Mouse (Mus musculus): Measurements from ENCODE around the gene Nhlrc1. TPM values are rescaled to one million over a fixed set of nuclear protein-coding genes. Genes with fewer than 3 reads are reported as not detected.

Gene Nhlrc1
- polyA plus RNA-seq, 1 experiment from 2014 or later: 13.1 TPM

DNA sequence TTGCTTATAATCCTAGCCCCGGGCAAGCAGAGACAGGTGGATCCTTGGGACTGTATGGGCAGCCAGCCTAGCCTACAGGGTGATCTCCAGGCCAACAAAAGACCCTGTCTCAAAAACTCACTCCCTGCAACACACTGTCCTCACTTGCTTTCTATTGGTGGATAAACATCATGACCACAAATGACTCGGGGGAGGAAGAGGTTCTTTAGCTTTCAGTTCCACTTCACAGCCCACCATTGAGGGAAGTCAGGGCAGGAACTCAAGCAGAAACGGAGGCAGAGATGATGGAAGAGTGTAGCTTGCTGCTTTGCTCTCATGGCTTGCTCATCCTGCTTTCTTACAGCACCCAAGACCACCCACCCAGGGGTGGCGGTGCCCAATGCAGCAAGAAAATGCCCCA, 17.3 kb downstream of the Nhlrc1 start:
- Histone ChIP-seq H3K27me3 (no peaks in the 10 kb centered on the region), H3K4me3 (no peak overlapping the region), H3K27ac (no peak overlapping the region), H3K36me3 (no peaks in the 10 kb centered on the region), H3K4me1 (replicated peaks) (no peaks in the 10 kb centered on the region; the same call in 1 of the 2 replicates), H3K9me3 (no peaks in the 10 kb centered on the region), H3K4me2 (no peak overlapping the region), H3K9ac (no peak overlapping the region)
- 77% methylated on average over 4 of the region's 4 CpGs for WGBS
- ATAC-seq (ENCODE audit: low FRiP score): no peak

DNA sequence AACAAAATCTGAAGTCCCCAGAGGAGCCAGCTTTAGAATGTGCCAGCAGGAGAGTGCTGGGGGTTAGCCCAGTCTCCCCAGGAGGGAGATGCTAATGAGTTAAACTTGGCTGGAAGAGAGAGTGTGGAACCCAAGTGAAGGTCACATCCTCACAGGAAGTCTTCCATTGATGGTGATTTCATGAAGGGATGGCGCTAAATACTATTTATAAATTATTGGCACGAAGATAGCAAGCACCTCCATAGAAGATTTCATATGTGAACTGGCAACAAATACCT, 21.4 kb downstream of the Nhlrc1 start:
- no peaks in the 10 kb centered on the region for H3K36me3 ChIP-seq
- no peak overlapping the region for H3K9ac ChIP-seq
- no peak overlapping the region for H3K27ac ChIP-seq
- 90% methylated on average over 2 of the region's 2 CpGs for WGBS
- H3K4me3 ChIP-seq: no peak overlapping the region
- H3K27me3 ChIP-seq: no peaks in the 10 kb centered on the region
- no peaks in the 10 kb centered on the region for H3K9me3 ChIP-seq
- no peak for ATAC-seq (ENCODE audit: low FRiP score)
- H3K4me2 ChIP-seq: no peak overlapping the region
- no peaks in the 10 kb centered on the region for H3K4me1 ChIP-seq (replicated peaks)

DNA sequence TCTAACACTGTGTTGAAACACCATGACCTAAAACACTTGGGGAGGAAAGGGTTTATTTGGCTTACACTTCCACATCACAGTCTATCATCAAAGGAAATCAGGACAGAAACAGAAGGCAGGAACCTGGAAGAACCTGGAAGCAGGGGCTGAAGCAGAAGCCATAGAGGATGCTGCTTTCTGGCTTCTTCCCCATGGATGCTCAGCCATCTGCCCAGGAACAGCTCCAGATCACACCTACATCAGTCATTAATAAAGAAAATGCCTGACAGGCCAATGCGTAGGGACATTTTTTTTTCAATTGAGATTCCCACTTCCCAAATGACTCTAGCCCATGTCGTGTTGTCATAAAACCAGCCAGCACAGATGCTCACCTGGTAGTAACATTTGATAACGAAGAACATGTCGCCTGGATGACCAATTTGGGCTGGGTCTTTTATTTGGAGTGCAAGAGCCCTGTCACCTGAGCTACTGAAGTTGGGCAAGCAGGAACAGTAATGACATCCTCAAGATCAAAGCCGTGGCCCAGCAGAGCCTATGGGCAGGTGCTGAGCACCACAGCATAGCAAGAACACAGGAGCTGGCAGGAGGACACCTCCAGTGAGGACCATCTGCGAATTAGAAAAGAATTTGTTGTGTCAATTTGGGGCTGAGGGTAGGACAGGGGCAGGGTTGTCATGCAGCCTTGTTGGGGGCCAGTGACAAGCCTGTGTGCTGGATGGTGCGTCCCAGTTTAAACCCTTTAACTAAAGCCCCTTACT, 22.0 kb downstream of the Nhlrc1 start:
- WGBS: 74% methylated on average over 7 of the region's 7 CpGs

DNA sequence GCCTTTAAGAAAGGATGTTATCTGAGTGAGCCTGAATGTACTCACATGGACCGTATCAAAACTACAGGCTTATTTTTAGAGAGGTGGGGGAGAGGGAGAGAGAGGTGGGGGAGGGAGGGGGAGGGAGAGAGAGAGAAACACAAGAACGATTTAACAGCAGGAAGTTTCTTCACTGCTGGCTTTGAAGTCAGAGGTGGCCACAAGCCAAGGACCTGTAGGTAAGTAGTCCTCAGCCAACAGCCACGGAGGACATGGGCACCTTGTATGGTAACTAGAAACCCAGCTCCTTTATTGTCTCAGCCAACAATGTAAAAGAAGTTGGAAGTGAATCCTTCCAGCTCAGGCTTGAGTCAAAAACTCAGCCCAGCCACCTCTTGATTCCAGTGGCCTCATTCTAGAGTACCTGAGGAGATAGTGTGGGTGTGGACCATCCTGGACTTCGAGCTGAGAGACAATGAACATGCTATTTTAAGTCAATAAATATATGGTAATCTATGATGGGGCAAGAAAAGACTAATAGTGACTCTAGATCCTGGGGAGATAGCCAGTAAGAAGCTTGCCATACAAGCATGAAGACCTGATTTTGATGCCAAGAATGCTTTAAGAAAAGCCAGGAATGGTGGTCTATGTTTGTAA, 24.2 kb downstream of the Nhlrc1 start:
- Histone ChIP-seq H3K27me3 (no peaks in the 10 kb centered on the region), H3K36me3 (no peaks in the 10 kb centered on the region), H3K4me1 (replicated peaks) (no peaks in the 10 kb centered on the region), H3K9me3 (no peaks in the 10 kb centered on the region), H3K4me3 (no peak overlapping the region), H3K4me2 (no peak overlapping the region), H3K27ac (no peak overlapping the region), H3K9ac (no peak overlapping the region)
- ATAC-seq (ENCODE audit: low FRiP score): no peak
- 51% methylated on average over 4 of the region's 4 CpGs for WGBS

More for the DNA sequence above, 22.0 kb downstream of the Nhlrc1 start:
- no peak for ATAC-seq (ENCODE audit: low FRiP score)
- no peaks in the 10 kb centered on the region for H3K4me1 ChIP-seq (replicated peaks)
- H3K4me3 ChIP-seq: no peak overlapping the region
- no peak overlapping the region for H3K4me2 ChIP-seq
- H3K27ac ChIP-seq: no peak overlapping the region
- no peaks in the 10 kb centered on the region for H3K27me3 ChIP-seq
- no peaks in the 10 kb centered on the region for H3K36me3 ChIP-seq
- H3K9me3 ChIP-seq: no peaks in the 10 kb centered on the region
- H3K9ac ChIP-seq: no peak overlapping the region

DNA sequence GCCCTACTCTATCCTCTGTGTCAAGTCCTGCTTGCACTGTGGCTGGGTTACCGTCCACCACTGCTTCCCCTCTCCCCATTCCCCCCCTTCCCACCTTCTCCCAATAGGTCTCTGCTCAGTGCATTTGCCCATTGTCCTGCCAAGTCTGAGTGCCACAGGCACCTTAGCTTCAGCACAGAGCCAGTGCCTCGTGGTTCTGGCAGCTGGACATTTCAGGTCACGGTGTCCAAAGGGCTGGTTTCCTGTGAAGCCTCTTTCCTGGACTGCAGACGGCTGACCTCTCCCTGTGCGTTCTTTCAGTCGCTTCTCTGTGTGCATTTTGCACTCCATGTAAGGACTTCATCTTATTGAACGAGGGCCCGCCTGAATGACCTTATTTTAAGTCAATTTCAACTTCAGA, 26.7 kb downstream of the Nhlrc1 start:
- no peak overlapping the region for H3K4me2 ChIP-seq
- no peak overlapping the region for H3K4me3 ChIP-seq
- H3K4me1 ChIP-seq (replicated peaks): no peaks in the 10 kb centered on the region
- H3K36me3 ChIP-seq: no peaks in the 10 kb centered on the region
- no peak for ATAC-seq (ENCODE audit: low FRiP score)
- H3K27ac ChIP-seq: no peak overlapping the region
- 82% methylated on average over 8 of the region's 8 CpGs for WGBS
- H3K9me3 ChIP-seq: no peaks in the 10 kb centered on the region
- no peaks in the 10 kb centered on the region for H3K27me3 ChIP-seq
- H3K9ac ChIP-seq: no peak overlapping the region

DNA sequence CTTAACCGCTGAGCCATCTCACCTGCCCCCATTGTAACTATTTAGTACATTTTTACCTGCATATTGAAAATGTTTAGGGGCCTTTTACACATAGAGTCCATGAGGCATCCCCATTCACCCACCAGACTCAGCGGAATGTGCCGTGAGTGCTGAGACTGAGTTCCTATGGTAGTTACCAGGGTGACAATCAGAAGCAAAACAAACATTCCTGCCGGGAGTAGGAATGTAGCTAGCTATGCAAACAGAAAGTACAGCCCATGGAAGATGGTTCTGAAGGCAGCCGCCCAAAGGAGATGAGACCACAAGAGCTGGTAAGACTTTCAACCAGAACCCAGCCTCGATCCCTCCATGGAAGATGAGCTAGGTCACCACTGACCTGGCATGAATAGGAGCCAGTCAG, 28.4 kb downstream of the Nhlrc1 start:
- H3K27me3 ChIP-seq: no peaks in the 10 kb centered on the region
- H3K4me2 ChIP-seq: no peak overlapping the region
- no peak overlapping the region for H3K27ac ChIP-seq
- no peaks in the 10 kb centered on the region for H3K4me1 ChIP-seq (replicated peaks)
- no peak for ATAC-seq (ENCODE audit: low FRiP score)
- H3K4me3 ChIP-seq: no peak overlapping the region
- H3K9me3 ChIP-seq: no peaks in the 10 kb centered on the region
- H3K36me3 ChIP-seq: no peaks in the 10 kb centered on the region
- H3K9ac ChIP-seq: no peak overlapping the region
- WGBS: 63% methylated on average over 6 of the region's 6 CpGs

DNA sequence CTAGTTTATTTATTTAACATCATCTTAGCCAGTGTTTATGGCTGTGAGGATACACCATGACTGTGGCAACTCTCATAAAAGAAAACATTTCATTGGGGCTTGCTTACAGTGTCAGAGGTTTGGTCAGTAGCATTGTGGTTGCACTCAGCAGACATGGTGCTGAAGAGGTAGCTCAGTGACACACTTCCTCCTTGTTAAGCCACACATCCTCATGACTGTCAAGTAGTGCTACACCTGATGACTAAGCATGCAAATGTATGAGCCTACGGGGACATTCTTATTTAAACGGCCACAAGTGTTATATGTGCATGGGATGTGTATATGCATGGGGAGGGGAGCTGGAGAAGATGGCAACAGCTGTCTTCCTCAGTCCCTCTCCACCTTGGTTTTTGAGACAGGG, 30.8 kb downstream of the Nhlrc1 start:
- no peak for ATAC-seq (ENCODE audit: low FRiP score)
- H3K36me3 ChIP-seq: no peaks in the 10 kb centered on the region
- 94% methylated on average over 2 of the region's 2 CpGs for WGBS
- no peaks in the 10 kb centered on the region for H3K9me3 ChIP-seq
- no peak overlapping the region for H3K4me2 ChIP-seq
- no peak overlapping the region for H3K9ac ChIP-seq
- H3K27me3 ChIP-seq: no peaks in the 10 kb centered on the region
- no peak overlapping the region for H3K27ac ChIP-seq
- no peak overlapping the region for H3K4me3 ChIP-seq
- no peaks in the 10 kb centered on the region for H3K4me1 ChIP-seq (replicated peaks)

DNA sequence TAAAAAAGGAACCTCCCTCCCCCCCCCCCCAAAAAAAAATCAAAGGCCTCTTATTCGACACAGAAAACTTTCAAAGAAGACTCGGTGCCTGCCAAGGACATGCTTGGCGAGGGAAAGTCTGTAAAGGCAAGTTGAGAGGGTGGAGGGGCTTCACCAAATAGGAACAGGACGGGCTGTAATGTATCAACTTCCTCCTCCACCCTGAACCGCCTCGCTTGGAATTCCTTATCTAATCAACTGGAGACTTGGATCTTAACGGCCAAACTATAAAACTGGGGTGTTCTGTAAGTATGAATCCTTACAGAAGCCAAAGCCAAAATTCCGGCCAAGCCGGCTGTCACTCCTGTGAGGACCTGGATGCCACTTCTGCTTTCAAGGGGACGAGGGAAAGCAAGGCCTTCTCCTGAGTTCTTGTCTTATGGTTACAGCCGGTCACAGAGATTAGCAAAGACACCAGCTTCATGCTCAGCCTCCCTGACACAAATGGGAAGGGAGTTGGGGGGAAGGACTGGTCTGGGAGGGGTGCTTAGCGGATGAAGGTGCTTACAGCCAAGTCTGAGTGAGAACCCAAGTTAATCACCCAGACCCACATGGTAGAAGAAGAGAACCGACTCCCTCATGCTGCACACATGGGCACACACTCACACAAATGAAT, 34.7 kb downstream of the Nhlrc1 start:
- no peaks in the 10 kb centered on the region for H3K27me3 ChIP-seq
- no peak overlapping the region for H3K4me3 ChIP-seq
- H3K9ac ChIP-seq: no peak overlapping the region
- no peak overlapping the region for H3K4me2 ChIP-seq
- no peak for ATAC-seq (ENCODE audit: low FRiP score)
- no peak overlapping the region for H3K27ac ChIP-seq
- H3K9me3 ChIP-seq: no peaks in the 10 kb centered on the region
- WGBS: 86% methylated on average over 13 of the region's 13 CpGs
- no peaks in the 10 kb centered on the region for H3K36me3 ChIP-seq
- peaks cover 12% of the 10 kb centered on the region for H3K4me1 ChIP-seq (replicated peaks)

DNA sequence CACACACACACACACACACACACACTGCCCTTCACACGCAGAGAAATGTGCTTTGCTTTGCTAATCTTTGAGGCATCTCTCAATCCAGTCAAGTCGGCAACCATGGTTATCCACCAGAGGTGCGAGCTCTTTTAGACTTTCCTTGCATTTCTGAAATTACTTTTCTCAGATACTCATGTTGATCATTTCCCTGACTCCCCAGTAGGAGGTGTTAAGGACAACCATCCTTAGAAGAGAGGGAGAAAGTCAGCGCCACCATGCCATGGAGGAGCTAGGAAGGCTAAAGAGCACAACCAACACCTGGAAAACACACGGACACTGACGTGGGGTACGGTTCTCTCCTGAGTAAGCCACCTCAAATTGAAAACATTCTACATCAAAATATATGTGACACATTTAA, 38.1 kb downstream of the Nhlrc1 start:
- no peaks in the 10 kb centered on the region for H3K9me3 ChIP-seq
- no peak for ATAC-seq (ENCODE audit: low FRiP score)
- no peaks in the 10 kb centered on the region for H3K27me3 ChIP-seq
- H3K4me2 ChIP-seq: no peak overlapping the region
- no peaks in the 10 kb centered on the region for H3K36me3 ChIP-seq
- H3K4me1 ChIP-seq (replicated peaks): peaks cover 12% of the 10 kb centered on the region
- WGBS: 94% methylated on average over 7 of the region's 7 CpGs
- no peak overlapping the region for H3K27ac ChIP-seq
- H3K9ac ChIP-seq: no peak overlapping the region
- no peak overlapping the region for H3K4me3 ChIP-seq

DNA sequence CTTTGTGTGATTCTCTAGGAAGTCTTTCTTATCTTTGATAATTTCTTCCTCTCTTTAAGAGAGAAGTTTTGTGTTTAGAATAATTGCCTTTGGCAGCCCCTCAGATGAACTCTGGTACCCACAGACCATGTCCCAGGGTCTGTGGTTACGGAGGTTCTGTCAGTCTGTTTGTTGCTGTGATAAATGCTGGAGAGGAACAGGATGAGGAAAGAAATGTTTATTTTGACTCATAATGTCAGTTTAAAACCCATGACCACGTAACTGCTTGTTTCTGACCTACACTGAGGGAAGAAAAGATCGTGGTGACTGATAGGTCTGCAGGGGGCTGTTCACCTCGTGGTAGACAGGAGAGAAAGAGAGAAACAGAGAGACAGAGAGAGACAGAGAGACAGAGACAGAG, 38.7 kb downstream of the Nhlrc1 start:
- Histone ChIP-seq H3K4me3 (no peak overlapping the region), H3K4me2 (peak overlapping the region; percentile 59), H3K27me3 (no peaks in the 10 kb centered on the region), H3K27ac (peak overlapping the region; percentile 87; the same call in 1 of the 2 replicates), H3K4me1 (replicated peaks) (peaks cover 12% of the 10 kb centered on the region), H3K9ac (no peak overlapping the region), H3K9me3 (no peaks in the 10 kb centered on the region), H3K36me3 (no peaks in the 10 kb centered on the region)
- ATAC-seq (ENCODE audit: low FRiP score): no peak
- 18% methylated on average over 4 of the region's 4 CpGs for WGBS

DNA sequence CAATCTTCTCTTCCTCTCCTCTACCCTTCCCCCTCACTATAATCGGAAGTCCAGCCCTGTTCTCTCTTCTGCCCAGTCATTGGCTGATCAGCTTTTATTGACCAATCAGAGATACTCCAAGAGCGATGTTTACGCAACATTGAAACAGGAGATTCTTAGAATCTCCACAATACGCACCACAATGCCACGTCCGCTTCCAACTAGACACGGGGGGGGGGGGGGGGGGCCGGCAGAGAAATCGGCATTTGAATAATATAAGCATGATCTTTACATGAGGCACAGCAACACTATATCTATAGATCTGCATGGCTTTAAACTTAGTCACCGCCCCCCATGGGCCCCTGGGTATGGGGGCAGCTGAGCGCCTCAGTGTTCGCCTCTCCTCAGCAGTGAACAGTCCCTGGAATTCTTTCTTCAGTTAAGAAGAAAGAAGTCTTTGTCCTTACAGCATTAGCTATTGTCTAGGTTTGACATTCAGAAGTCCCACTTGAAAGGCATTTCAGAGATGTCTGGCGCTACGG, 39.6 kb downstream of the Nhlrc1 start:
- Histone ChIP-seq H3K4me1 (replicated peaks) (peaks cover 12% of the 10 kb centered on the region), H3K9me3 (no peaks in the 10 kb centered on the region), H3K4me3 (peak overlapping the region; percentile 40), H3K9ac (peak overlapping the region; percentile 58), H3K27ac (peak overlapping the region; percentile 87), H3K27me3 (no peaks in the 10 kb centered on the region), H3K36me3 (no peaks in the 10 kb centered on the region), H3K4me2 (peak overlapping the region; percentile 59)
- 18% methylated on average over 14 of the region's 14 CpGs for WGBS
- ATAC-seq (ENCODE audit: low FRiP score): peak; percentile 96

DNA sequence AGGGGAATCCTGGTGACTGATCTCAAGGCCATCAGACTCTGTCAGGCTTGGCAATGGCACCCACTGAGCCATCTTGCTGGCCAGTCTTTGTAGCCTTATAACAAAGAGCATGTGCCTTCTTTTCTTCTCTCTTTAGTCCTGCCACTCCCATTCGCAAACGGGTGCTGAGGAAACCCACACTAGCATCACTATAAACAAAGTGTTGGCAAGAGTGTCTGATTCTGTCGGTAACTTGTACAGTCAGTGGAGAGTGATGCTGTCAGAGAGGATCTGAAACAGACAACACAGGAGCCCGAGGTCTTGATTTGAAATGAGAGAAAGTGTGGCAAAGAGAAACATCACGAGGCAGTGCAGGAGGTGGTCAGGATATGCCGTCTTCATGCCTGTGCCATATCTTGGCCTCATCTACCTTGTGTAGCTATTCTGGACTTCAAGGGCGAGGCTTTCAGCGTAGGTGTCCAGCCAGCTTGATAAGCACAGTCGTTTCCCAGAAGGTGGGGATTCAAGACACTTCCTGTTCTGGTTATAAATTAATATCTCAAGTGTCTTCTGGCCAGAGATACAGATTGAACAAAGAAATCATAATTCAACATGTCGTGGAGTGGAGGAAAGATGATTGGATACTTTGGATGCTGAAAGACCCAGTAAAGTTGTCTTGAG, 44.2 kb downstream of the Nhlrc1 start:
- Histone ChIP-seq H3K27me3 (no peaks in the 10 kb centered on the region), H3K9me3 (no peaks in the 10 kb centered on the region), H3K4me1 (replicated peaks) (peaks cover 14% of the 10 kb centered on the region), H3K4me2 (no peak overlapping the region), H3K36me3 (no peaks in the 10 kb centered on the region), H3K9ac (no peak overlapping the region), H3K27ac (no peak overlapping the region), H3K4me3 (no peak overlapping the region)
- ATAC-seq (ENCODE audit: low FRiP score): no peak
- 80% methylated on average over 10 of the region's 10 CpGs for WGBS
